Mouse (Mus musculus) granulocyte monocyte progenitor cell, adult 5-6 weeks (primary cell): ENCODE measurements around the gene Lsamp. TPM values are rescaled to one million over a fixed set of nuclear protein-coding genes. Genes with fewer than 3 reads are reported as not detected.

Experiments
- ATAC-seq: replicated peaks from 2 replicates; pipeline ENCODE4 v1.8.0; 2016; ENCODE audit warnings: mild to moderate bottlenecking, moderate TSS enrichment, inconsistent platforms; ENCODE audit not compliant: poor library complexity, severe bottlenecking
- total RNA-seq, 2 experiments: library from RNA; stranded (forward) in 1 of 2; stranded (reverse) in 1 of 2; fragments of 200-712, 200-1000 nt in 1 of 2; fragments of >200 nt in 1 of 2; fragmentation: Nextera tagmentation in 1 of 2; gene quantifications; 2 replicates each; pipeline ENCODE4 v1.2.3; 2014 to 2017

Lsamp gene
- total RNA-seq (2014; fragmentation: Nextera tagmentation) (not detected in 2 replicates), total RNA-seq (2017) (not detected in 2 replicates)

GRCm38 (mm10) chr16:39984205-39984634 is at the start of gene Lsamp:
TSS of gene Lsamp (plus strand) at chr16:39984361.
- no peak for ATAC-seq

GRCm38 (mm10) chr16:39957686-39958085 is 26.5 kb upstream of the Lsamp start:
- no peak for ATAC-seq

DNA sequence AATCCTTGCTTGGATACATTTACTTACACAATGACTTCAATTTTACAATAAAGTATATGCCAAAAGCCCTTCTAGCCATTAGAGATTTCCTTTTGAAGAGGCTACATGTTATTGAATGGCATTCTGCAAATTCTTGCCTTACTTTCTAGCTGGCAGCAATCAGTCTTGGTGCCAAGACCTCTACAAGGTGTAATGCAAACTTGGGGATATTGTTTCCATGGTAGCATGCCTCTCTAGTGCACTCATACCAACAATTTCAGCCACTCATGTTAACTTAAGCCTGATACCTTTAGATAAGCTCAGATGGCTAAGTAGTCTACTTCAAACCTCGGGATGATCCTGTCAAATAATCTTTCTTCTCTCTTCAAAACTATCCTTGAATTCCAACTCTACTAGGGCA is 11.4 kb upstream of the Lsamp start:
- ATAC-seq, result no peak

GRCm38 (mm10) chr16:39984635-39985291 is 602 bp downstream of the Lsamp start:
- no peak for ATAC-seq

DNA sequence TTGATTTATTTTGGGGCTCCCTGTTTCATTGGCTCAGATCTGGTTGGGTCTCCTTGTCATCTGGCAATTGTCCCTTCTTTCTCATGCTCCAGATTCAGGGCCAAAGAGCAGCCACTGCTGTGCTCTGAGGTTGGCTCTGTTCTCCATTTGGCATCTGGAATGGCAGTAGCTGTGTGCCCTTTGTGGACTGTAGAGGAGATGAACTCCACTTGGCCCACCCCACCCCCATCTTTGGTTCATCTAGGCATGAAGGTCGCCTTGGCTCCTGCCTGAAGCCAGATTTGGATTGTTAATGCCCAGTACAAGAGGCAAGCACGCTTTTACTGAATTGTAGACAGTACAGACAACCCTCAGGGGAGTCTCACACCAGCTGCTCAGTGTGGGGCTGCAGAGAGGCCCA is 4.3 kb downstream of the Lsamp start:
- no peak for ATAC-seq

- no peak for ATAC-seq
Measured at GRCm38 (mm10) chr16:39994821-39995220, 10.7 kb downstream of the Lsamp start.

- no peak for ATAC-seq
Measured at GRCm38 (mm10) chr16:40008800-40009199, 24.6 kb downstream of the Lsamp start.

- no peak for ATAC-seq
Measured at GRCm38 (mm10) chr16:40011106-40011505, 26.9 kb downstream of the Lsamp start.

- ATAC-seq, result no peak
Measured at GRCm38 (mm10) chr16:40022611-40023010, 38.5 kb downstream of the Lsamp start.

DNA sequence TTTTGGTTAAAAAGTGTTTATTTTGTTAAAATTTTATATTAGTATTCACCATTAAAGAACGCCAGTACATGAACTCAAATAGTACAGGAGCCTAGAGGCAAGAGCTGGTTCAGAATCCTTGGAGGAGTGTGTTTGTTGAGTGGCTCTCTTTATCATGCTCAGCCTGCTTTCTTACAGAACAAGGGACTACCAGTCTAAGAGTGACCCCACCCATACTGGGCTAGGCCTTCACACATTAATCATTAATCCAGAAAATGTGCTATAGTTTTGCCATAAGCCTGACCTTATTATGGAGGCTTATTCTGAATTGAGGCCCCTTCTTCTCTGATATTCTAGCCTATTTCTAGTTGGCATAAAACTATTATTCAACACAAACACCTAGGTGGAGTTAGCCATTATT is 52.6 kb downstream of the Lsamp start:
- ATAC-seq, result no peak

- ATAC-seq, result no peak
Measured at GRCm38 (mm10) chr16:40059546-40059945, 75.4 kb downstream of the Lsamp start.

- ATAC-seq, result no peak
Measured at GRCm38 (mm10) chr16:40059968-40060367, 75.8 kb downstream of the Lsamp start.

GRCm38 (mm10) chr16:40060491-40060890 is 76.3 kb downstream of the Lsamp start:
- no peak for ATAC-seq

DNA sequence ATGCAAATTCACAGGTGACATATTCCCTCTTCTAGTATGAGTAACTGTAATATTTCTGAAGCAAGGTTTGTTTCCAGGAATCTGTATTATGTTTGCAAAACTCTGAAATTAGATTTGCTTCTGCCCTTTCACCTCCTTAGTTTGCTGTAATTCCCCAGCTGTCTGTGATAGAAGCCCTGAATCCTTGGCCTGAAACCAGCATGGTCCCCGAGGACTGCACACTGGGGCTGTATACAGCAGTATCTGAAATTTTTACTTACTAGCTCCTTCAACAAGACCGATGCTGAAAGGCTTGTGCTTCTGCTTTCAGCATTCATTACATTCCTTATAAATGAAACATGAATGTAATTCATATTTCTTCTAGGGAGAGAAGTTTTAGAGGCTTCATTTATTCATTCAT is 91.4 kb downstream of the Lsamp start:
- no peak for ATAC-seq

DNA sequence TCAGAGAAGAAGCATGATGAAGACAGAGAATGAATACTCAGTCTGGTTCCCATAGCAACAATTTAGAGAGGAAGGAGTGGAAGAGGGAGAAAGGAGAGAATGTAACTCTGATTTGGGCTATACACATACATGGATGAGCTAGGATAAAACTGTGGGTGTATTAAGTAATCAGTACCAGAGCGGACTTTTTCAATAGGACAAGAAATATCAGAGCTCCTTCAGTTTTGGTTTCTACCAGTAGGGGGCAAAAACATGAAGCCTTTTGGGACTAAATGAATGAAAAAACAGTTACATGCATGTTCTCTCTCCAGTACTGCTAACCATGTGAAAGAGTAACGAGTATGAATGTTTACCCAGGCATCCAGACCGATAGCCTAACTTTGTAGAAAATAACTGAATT is 96.1 kb downstream of the Lsamp start:
- no peak for ATAC-seq

DNA sequence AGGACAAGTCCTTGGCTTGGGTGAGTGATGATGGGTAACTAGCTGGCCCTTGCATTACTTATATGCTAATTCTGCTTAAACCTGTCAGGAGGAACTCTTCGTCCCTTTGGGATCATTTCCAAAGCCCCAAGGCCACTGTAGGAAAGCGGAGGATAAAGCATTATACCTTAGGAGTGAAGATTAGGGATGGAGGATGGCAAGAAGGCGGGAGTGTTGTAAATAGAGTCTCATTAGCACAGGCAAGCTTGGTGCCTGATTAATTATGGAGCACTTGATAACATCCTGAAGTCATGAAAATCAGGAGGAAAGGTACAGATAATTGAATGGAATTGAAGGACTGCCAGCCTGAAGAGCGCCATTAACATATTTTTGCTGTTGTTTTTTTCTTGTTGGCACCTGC is 120.2 kb downstream of the Lsamp start:
- no peak for ATAC-seq

GRCm38 (mm10) chr16:40182918-40183317 is 198.8 kb downstream of the Lsamp start:
- no peak for ATAC-seq

- no peak for ATAC-seq
Measured at GRCm38 (mm10) chr16:40187987-40188590, 203.9 kb downstream of the Lsamp start.

GRCm38 (mm10) chr16:40194401-40194800 is 210.2 kb downstream of the Lsamp start:
- no peak for ATAC-seq

DNA sequence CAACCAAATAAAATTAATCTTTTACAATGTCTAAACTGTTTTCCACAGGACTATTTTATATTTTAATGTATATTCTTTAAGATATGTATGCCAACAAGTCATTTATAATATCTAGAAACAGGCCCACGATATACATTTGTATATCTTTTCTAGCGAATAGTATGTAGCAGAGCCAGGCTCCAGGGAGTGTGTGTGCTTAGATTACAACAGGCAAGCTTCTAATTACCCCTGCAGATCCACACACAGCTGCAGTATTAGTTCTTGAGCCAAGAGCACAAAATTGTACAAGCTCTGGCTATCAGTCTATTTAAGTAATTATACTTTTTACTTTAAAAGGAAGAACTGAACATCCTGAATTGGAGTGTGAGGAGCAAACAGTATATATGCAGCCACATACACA is 210.7 kb downstream of the Lsamp start:
- no peak for ATAC-seq

DNA sequence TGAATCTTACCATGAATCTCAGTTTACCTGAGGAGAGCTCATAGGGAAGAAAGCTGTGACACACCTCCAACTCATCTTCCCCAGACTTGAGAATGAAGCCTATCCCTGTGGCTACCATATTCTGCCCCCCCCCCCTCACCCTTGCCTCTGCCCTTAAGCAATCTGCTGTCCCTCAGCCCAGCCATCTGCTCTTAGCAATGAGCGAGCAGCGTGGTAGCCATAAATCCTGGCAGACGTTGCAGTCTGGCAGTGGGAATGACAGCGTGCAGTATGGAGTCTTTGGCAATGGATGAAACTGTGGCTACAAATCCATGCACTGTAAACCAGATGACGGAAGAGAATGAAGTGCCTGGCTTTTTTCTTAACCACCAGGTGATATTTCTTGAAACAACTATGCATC is 244.5 kb downstream of the Lsamp start:
- ATAC-seq, result no peak

DNA sequence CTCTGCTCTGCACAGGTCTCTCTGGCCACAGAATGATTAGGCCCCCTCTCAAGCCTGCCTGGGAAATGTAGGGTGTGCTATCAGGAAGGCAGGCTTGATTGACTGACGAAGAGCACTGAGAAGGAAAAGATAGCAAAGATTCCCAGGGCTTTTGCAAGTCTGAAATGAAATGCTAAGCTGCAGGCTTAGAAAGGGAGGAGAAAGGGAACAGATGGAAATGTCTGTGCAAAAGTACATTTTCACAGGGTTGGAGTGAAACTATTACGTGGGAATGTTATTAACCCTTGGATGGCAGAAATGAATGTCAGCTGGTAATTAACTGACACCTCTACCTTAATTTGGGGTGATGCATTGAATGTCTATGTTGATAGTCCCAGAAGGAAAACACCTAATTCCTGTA is 248.9 kb downstream of the Lsamp start:
- no peak for ATAC-seq
